Mouse (Mus musculus) intestine, embryonic 14.5 days (tissue): ENCODE results near the gene Mmp20. TPM values are rescaled to one million over a fixed set of nuclear protein-coding genes. Genes with fewer than 3 reads are reported as not detected.

Source experiments
- ATAC-seq: fragments of 200-750 bp; cut with Nextera tagmentation; replicated peaks from 2 replicates; pipeline ENCODE4 v1.8.0; 2017; ENCODE audit warnings: low read depth, moderate number of reproducible peaks, moderate TSS enrichment, moderate library complexity; ENCODE audit not compliant: low FRiP score, low TSS enrichment
- DNase-seq: peaks from one replicate; pipeline ENCODE4 v3.0.0-alpha.2; 2018; ENCODE audit warnings: low spot score
- H3K27ac ChIP-seq: fragments of 300-500 bp; sonication (generic); 2 replicates; pipeline ENCODE4 v1.5.1; 2014; ENCODE audit warnings: low read depth, mild to moderate bottlenecking, control low read depth
- H3K27me3 ChIP-seq: fragments of 300-500 bp; sonication (generic); replicated peaks from 2 replicates; pipeline ENCODE4 v1.6.1; 2014; ENCODE audit warnings: low read length, control low read depth; ENCODE audit not compliant: control insufficient read depth, insufficient read depth
- H3K36me3 ChIP-seq: fragments of 300-500 bp; sonication (generic); 2 replicates; pipeline ENCODE4 v1.6.1; 2014; ENCODE audit warnings: low read length, control low read depth; ENCODE audit not compliant: control insufficient read depth, insufficient read depth
- H3K4me1 ChIP-seq: fragments of 300-500 bp; sonication (generic); replicated peaks from 2 replicates; pipeline ENCODE4 v1.6.1; 2014; ENCODE audit warnings: low read length, control low read depth, mixed read lengths; ENCODE audit not compliant: control insufficient read depth, insufficient read depth
- H3K4me2 ChIP-seq: fragments of 300-500 bp; sonication (generic); 2 replicates; pipeline ENCODE4 v1.6.1; 2014; ENCODE audit warnings: low read length
- H3K4me3 ChIP-seq: fragments of 300-500 bp; sonication (generic); 2 replicates; pipeline ENCODE4 v1.5.1; 2014; ENCODE audit warnings: low read depth, low read length, control low read depth, mixed read lengths
- H3K9ac ChIP-seq: fragments of 300-500 bp; sonication (generic); 2 replicates; pipeline ENCODE4 v1.6.1; 2014; ENCODE audit warnings: mild to moderate bottlenecking, low read length
- H3K9me3 ChIP-seq: fragments of 300-500 bp; sonication (generic); 2 replicates; pipeline ENCODE4 v1.6.1; 2016; ENCODE audit warnings: low read length, control low read depth; ENCODE audit not compliant: control insufficient read depth
- WGBS: fragments of 180-500 bp; shearing (Covaris S2); extraction: QIAGEN DNeasy Blood & Tissue Kit; methylation state at CpG from one replicate; pipeline ENCODE4 v1.1.7; 2014; 5-methylcytosine and 5-hydroxymethylcytosine counted together
- polyA plus RNA-seq: library from polyadenylated mRNA; unstranded; fragments of >200 nt; fragmentation: Nextera tagmentation; extraction: Ambion mirVana; gene quantifications from 2 replicates; pipeline ENCODE4 v1.2.1, GENCODE M21; 2014

Mmp20 gene
- polyA plus RNA-seq = 0.13 and 0.24 TPM in 2 replicates

- DNase-seq (no peak), ATAC-seq (no peak)
- Histone ChIP-seq H3K27me3 (no peaks in the 10 kb centered on the region), H3K4me1 (no peaks in the 10 kb centered on the region), H3K9ac (no peak within 1 kb of the TSS), H3K9me3 (no peaks in the 10 kb centered on the region), H3K4me2 (no peak within 1 kb of the TSS), H3K4me3 (no peak within 1 kb of the TSS), H3K27ac (no peak within 1 kb of the TSS), H3K36me3 (no peaks in the 10 kb centered on the region)
Measured at GRCm38 (mm10) chr9:7627931-7628330, at the start of gene Mmp20. Mmp20 (plus strand) TSS chr9:7628231.

GRCm38 (mm10) chr9:7590063-7590462 lies 38.0 kb upstream of the Mmp20 start:
- Histone ChIP-seq H3K27ac (no peak overlapping the region), H3K4me2 (no peak overlapping the region), H3K4me1 (no peaks in the 10 kb centered on the region), H3K9ac (no peak overlapping the region), H3K4me3 (no peak overlapping the region), H3K36me3 (no peaks in the 10 kb centered on the region), H3K9me3 (no peaks in the 10 kb centered on the region), H3K27me3 (no peaks in the 10 kb centered on the region)
- 69% methylated on average over 8 of the region's 8 CpGs for WGBS
- DNase-seq = no peak
- ATAC-seq = no peak

- no peaks in the 10 kb centered on the region for H3K9me3 ChIP-seq
- H3K4me3 ChIP-seq = no peak overlapping the region
- DNase-seq (no peak), ATAC-seq (no peak)
- no peaks in the 10 kb centered on the region for H3K4me1 ChIP-seq
- no peak overlapping the region for H3K4me2 ChIP-seq
- WGBS = 90% methylated on average over 3 of the region's 3 CpGs
- no peaks in the 10 kb centered on the region for H3K27me3 ChIP-seq
- no peak overlapping the region for H3K9ac ChIP-seq
- no peak overlapping the region for H3K27ac ChIP-seq
- no peaks in the 10 kb centered on the region for H3K36me3 ChIP-seq
Measured at GRCm38 (mm10) chr9:7593272-7593812, 34.7 kb upstream of the Mmp20 start.

- Histone ChIP-seq H3K9ac (peak overlapping the region; percentile 36; the same call in 1 of the 2 replicates), H3K27ac (no peak overlapping the region), H3K4me2 (peak overlapping the region; percentile 46), H3K27me3 (no peaks in the 10 kb centered on the region), H3K4me3 (peak overlapping the region; percentile 29), H3K4me1 (no peaks in the 10 kb centered on the region), H3K36me3 (no peaks in the 10 kb centered on the region), H3K9me3 (no peaks in the 10 kb centered on the region)
- ATAC-seq = peak; percentile 98
- 13% methylated on average over 6 of the region's 6 CpGs for WGBS
- peak; percentile 84 for DNase-seq
Measured at GRCm38 (mm10) chr9:7594816-7595540, 33.1 kb upstream of the Mmp20 start.

GRCm38 (mm10) chr9:7602982-7603742 lies 24.9 kb upstream of the Mmp20 start:
- Histone ChIP-seq H3K36me3 (no peaks in the 10 kb centered on the region), H3K27me3 (no peaks in the 10 kb centered on the region), H3K9me3 (no peaks in the 10 kb centered on the region), H3K4me1 (no peaks in the 10 kb centered on the region), H3K27ac (no peak overlapping the region), H3K4me3 (no peak overlapping the region), H3K9ac (no peak overlapping the region), H3K4me2 (no peak overlapping the region)
- 0% methylated on average over 3 of the region's 3 CpGs for WGBS
- ATAC-seq = 0 out of 2 replicates have a peak, but pooled peaks have one; percentile 47
- peak; percentile 86 for DNase-seq

- Histone ChIP-seq H3K9me3 (no peaks in the 10 kb centered on the region), H3K27ac (no peak overlapping the region), H3K4me1 (no peaks in the 10 kb centered on the region), H3K9ac (no peak overlapping the region), H3K4me3 (no peak overlapping the region), H3K4me2 (no peak overlapping the region), H3K36me3 (no peaks in the 10 kb centered on the region), H3K27me3 (no peaks in the 10 kb centered on the region)
- 55% methylated on average over 6 of the region's 6 CpGs for WGBS
- no peak for DNase-seq
- ATAC-seq = no peak
Measured at GRCm38 (mm10) chr9:7604005-7604404, 24.0 kb upstream of the Mmp20 start.

GRCm38 (mm10) chr9:7605638-7606037 lies 22.4 kb upstream of the Mmp20 start:
- ATAC-seq = no peak
- Histone ChIP-seq H3K4me2 (no peak overlapping the region), H3K9me3 (no peaks in the 10 kb centered on the region), H3K36me3 (no peaks in the 10 kb centered on the region), H3K4me1 (no peaks in the 10 kb centered on the region), H3K27me3 (no peaks in the 10 kb centered on the region), H3K4me3 (no peak overlapping the region), H3K9ac (no peak overlapping the region), H3K27ac (no peak overlapping the region)
- DNase-seq = no peak
- 90% methylated on average over 12 of the region's 12 CpGs for WGBS

GRCm38 (mm10) chr9:7622582-7622981 lies 5.4 kb upstream of the Mmp20 start:
- Histone ChIP-seq H3K4me3 (no peak overlapping the region), H3K4me1 (no peaks in the 10 kb centered on the region), H3K27me3 (no peaks in the 10 kb centered on the region), H3K4me2 (no peak overlapping the region), H3K36me3 (no peaks in the 10 kb centered on the region), H3K9me3 (no peaks in the 10 kb centered on the region), H3K27ac (no peak overlapping the region), H3K9ac (no peak overlapping the region)
- no peak for ATAC-seq
- WGBS = 83% methylated on average over 3 of the region's 3 CpGs
- DNase-seq = no peak
